Mouse (Mus musculus): Measurements from ENCODE around the gene Ppm1h.
A peak's percentile ranks its signal among the peaks of the same experiment; 100 is the strongest.
"Not testable (repeated sequence)": the region's sequence is repeated elsewhere in the genome, so short reads cannot be mapped to it uniquely, and the experiment has no call there.

The Ppm1h gene

DNA sequence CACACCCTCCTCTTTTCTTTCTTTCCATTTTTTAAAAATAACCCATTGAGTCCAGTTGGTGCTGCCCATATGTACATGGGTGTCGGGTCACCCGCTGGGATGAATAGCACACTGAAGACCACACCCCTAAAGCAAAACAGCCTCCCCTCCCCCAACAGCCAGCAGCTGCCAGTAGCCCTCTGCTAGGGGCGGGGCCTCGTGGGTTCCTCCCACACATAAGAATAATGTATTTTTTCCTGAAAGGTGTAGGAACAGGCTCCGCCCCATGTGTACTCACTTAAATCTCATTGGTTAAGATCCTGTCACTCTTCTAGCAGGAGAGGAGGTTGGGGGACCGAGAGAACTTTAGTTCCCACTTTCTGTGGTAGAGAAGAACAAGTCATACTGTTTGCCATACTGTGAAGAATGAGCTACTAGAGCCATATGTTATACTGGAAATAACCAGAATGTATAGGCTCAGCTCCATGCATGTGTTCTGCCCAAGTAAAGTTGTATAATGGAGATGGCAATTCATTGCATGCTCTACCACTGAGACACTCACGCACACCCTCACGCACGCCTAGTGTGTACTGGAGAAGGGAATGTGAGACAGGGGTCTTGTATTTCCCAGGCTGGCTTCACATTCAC lies 231.0 kb downstream of the Ppm1h start:
- DNase-seq, result no peak

DNA sequence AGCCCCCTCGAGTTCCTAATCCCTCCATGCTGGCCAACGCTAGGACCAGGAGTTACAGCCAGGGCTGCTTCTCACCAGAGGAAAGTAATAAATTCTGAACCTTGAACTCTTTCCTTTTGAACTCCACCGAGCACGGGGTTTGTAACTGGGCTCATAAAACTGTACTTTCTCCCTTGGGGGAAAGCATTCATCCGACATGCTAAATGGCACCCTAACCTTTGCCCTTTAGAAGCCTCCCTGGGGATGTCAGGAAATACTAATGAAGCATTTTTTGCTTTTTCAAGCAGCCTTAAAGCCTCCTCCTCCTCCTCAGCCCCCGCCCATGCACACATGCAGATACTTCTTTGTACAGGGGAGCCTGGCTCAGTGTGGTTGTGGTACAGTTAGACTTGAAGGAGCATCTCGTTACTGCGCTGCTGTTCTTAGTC lies 232.2 kb downstream of the Ppm1h start:
- DNase-seq, result no peak

DNA sequence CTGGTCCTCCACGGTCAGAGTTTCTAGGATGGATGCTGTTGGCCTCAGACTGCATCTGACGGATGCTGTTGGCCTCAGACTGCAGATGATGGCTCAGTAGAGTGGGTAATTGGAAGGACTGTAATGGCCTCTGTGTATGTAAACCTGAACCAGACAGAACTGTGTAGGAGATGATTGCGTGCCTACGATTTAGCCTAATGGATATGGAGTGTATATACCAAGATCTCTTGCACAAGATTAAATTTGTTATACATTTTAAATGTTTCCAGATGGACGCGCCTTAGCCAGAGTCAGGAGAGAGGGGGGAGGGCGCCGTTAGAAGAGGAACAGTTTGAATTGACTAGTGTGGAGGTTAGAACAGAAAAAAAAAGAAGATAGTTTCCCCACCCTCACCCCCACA lies 233.1 kb downstream of the Ppm1h start:
- no peak for DNase-seq

DNA sequence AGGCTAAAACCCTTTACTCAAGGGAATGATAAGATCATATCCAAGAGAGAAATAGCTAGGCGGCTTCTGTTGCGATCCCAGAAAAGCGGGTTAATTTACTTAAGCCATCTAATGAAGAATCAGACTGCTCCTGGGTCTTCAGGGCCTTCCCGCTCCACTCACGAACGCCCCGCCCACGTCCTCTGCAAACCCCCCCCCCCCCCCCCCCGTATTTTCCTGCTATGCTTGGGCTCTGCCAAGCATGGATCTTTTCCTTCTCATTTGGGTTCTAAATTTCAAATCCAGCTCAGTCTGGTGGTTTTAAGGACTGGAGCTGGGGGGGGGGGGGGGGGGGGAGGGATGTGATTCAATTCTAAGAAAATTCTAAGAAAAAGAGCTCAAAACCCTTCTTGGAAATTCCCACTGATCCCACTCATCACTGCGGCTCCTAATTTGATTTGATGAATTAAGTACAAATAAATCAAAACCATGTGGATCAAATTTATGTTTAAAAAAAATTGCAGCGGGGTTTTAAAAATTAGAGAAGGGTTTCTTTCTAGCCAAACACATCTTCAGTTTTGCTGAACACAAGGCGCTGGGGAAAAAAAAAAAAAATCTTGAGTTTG lies 233.6 kb downstream of the Ppm1h start:
- DNase-seq, result no peak

DNA sequence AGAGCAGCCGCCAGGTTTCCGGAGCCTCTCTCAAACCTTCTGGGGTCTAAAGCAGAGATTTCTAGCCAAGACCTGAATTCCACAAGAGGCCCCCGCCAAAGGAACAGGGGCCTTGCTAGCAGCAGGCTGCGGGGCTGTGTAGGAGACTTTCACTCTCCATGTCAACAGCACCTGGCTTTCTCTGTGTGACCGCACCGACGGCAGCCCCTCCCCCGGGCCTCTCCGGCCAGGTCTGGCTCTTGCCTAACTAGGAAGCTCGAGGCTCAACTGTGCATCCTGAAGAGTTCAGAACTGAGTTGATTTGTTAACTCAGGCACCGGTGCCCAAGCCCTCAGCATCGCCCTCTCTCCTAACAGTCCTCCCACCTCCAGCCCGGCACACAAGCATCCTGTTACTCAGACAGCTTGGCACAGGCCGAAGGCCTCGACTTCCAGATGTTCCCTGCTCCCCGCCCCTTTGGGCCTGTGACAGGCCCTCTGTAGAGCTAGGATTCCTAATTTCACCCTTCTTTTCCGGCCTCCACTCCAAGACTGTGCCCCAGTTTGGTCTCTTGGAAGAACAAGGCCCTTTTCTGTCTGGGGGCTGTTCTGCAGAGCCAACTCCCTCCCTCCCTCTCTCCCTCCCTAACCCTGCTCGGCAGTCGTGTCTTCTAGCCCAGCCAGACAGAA lies 234.3 kb downstream of the Ppm1h start:
- peak; percentile 32 for DNase-seq

DNA sequence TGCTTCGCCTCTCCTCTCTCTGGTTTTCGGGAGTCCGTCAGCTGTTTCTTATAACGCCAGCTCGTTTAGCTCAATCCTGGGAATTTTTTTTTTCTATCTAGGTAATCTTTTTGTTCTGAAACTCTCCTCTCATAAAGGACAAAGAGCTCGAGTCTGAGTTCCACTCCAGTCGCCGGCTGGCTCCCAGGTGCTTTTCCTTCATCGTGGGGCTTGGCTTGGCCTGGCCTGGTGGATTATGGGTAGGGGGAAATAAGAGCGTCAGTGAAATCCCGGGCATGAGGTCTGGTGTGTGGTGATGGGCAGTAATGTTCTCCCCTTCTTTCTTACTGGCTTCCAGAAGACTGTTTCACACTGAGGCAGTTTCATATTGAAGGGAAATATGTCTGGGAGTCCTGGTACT lies 234.8 kb downstream of the Ppm1h start:
- no peak for DNase-seq

DNA sequence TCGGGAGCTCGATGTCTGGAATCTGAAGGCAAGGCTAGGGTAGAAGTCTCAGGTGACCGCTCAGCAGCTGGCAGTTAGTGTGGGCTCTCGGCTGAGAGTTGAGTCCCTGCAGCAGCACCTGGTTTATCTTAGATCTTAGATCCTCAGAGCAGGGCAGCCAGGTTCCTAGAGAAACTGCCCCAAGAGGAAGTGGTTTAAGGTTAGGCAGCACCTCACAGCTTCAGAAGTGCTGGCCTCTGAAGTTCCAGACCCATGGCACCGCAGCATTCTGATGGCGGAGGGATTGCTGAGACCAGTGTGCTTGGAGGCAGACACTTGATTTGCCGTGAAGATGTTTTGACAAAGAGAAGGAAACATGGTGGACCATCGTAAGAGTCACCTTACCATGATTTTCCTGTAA lies 237.3 kb downstream of the Ppm1h start:
- peak; percentile 20 for DNase-seq

DNA sequence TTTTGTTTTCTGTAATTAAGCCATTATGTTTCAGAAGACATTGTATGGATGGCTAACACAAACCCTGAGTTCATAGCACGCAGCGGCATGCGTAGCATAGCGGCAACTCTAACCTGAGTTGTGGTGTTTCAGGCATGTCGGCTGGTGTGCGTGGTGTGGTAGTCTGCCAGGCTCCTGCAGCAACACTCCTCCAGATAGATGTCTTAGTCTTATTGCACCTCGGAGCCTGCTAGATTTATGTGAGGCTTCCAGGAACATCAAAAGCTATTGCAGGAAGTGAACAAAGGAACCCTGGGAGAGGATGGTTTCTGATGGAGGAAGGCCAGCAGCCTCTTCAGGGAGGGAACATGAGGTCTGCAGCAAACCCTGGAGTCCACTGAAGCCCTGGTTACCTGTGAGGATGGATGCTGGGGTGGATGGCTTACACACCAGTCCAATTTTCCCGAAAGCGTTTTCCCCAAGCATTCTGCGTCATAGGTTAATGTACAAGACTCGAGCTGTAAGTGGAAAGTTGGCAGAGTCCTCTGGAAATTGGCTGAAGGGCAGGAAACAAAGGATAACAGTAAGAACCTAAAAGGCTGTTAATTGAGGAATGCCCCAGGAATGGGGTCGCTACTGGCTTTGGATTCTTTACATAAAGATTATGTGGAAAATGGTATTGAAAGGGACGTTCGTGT lies 239.2 kb downstream of the Ppm1h start:
- no peak for DNase-seq

DNA sequence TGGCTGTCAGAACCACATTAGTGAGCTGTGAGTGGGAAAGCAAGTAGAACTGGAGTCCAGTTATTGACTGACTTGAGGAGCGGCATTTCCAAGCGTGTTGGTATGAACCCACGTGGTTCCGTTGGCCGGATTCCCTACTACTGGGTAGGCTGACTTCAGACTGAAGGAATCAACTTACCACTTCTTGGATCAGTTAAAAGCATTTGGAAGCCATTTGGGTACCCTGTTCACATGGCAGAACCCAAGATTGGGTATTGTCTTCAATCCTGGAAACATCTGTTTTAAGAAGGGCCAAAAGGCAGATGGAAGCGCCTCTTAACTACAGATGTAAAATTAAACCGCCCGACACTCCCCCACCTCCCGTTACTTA lies 239.7 kb downstream of the Ppm1h start:
- no peak for DNase-seq

DNA sequence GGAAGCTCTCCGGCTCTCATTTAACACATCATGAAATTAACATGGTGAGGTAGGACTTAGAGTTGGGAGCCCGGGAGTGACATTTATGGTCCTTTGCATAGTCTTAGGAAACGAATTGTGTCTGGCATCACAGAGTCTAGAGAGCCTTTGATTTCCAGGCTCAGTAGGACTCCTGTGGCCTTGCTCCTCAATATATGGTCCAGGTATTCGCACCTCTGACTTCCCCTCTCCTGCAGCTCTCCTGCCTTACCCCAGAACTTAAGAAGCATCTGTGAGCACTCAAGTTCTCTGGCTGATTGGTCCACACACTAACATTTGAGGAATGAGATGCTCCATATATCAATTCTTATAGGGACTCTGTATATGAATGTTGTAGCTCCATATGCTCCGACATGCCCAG lies 240.2 kb downstream of the Ppm1h start:
- no peak for DNase-seq

DNA sequence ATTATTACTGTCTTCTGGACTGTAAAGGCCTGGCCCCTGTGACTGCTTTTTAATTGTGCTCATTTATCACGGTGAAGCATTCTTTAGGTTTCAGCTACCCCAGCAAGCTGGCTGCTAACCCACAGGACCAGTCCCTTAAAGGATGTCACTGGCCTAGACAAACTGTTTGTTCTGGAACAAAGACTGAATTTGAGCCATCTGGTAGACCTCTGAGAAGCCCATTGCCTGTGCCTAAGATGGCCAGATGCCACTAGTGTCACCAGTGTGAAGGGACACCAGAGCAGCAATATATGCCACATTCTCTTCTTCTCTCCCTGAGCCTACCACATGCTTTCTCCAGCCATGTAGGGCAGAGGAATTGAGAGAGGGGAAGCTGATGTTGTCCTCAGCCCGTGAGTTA lies 240.9 kb downstream of the Ppm1h start:
- no peak for DNase-seq

DNA sequence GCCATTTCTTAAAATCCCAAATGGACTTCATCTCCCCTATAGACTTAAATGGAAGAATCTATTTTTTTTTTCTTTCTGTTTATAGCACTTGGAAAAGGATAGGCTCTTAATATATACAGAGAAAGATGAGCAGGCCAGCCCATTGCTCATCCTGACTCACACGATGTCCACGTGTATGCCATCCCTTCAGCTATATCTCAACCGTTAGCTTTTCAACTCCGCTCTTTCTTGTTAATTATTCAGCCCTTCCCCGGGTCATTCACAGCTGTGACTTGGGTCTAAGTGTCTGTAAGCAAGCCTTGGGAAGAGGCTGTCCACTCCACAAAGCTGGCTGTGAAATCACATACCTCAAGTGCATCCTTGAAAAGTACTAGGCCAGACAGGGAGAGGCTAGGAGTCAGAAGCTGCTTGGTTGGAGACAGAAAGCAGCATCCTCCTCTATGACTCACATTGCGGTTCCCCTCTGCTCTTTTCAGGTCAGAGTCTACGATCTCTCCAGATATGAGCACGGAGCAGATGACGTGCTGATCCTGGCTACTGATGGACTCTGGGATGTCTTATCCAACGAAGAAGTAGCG lies 241.7 kb downstream of the Ppm1h start:
- DNase-seq, result no peak

DNA sequence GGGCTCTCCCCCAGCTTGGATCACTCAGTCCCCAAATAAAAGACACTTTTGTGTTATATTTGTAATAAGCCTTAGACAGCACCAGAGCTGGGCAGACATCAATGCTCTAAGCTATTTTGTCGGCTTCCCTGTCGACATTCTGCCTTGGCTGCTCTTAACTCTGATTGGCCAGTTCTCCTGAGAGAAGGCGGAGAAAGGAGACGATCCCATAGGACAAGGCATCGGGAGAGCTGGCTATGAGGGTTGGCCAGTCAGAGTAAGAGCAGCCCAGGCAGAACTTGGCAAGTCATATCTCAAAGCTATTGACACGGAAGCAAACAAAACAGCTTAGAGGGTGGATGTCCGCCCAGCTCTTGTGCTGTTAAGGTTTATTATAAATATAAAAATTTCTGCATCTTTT lies 243.7 kb downstream of the Ppm1h start:
- no peak for DNase-seq

DNA sequence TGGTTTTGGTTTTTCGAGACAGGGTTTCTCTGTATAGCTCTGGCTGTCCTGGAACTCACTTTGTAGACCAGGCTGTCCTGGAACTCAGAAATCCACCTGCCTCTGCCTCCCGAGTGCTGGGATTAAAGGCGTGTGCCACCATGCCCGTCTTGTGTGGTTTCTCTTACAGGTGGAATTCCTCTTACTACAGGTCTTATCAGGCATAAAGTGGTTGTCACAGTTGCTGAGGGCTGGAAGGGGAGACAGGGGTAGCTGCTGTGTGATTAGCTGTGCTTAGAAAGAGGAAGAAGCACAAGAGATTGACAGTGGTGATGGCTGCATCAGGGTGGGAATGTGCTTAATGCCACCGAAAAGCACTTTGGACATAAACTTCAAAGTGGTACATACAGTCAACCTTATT lies 246.0 kb downstream of the Ppm1h start:
- not testable (repeated sequence) for DNase-seq

DNA sequence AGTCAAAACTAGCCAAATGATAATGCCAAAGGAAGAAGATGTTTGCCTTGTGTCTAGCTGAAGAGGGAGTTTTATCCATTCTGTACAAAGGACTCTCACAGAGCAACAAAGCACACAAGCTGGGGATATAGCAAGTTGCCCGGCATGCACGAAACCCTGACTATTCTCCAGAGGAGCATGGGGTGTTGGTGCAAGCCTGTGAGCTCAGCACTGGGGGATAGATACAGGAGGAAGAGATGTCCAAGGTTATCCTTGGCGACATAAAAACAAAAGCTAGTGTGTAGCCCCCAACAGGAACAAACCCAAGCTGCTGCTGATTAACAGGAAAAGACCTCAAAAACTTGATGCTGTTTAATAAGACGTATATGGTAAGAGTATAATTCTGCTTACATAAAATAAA lies 247.7 kb downstream of the Ppm1h start:
- no peak for DNase-seq

DNA sequence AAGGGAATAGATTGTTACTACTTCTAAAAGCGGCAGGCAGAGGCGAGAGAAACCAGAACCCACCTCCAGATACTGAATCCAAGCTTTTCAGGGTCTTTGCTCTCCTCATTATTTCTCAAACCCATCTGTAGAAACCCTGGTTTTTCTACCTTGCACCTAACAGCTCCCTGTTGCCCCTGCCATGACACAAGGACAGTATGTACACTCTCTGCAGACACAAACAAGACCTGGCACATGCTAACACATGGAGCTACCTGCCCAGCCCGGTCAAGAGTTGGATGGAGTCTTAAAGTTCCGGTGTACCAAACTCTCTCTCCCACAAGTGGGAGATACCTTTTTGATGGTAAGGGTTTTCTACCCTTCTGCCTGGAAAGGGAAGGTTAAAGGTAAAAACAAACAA lies 252.0 kb downstream of the Ppm1h start:
- no peak for DNase-seq

DNA sequence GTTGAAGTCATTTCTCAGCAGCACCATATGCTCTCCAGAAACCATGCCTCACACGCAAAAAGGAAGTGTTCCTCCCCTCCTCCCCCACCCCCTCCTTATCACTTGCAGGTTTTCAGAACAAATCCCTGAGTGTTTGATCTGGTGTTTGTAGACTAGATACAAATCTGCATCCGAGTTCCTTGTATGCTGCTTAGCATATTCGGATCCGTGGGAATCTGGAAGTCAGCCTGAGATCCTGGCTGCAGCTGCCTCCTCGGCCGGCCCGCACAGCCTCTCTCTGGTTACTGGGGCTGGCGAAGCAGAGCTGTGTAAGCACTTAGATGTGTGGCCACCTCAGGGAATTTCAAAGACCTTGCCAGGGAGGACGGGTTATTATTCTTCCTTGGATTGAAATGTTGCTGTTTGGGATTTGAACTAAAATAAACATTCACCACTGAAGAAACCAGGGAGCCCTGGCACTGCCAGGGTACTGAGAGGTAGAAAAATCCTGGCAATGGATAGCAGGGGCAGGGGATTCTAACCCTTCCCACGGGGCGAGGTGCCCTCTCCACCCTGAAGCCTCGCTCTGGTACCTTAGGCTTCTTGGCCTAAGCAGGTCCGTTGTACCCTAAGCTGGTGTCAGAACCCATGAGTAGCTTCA lies 252.8 kb downstream of the Ppm1h start:
- DNase-seq, result no peak

DNA sequence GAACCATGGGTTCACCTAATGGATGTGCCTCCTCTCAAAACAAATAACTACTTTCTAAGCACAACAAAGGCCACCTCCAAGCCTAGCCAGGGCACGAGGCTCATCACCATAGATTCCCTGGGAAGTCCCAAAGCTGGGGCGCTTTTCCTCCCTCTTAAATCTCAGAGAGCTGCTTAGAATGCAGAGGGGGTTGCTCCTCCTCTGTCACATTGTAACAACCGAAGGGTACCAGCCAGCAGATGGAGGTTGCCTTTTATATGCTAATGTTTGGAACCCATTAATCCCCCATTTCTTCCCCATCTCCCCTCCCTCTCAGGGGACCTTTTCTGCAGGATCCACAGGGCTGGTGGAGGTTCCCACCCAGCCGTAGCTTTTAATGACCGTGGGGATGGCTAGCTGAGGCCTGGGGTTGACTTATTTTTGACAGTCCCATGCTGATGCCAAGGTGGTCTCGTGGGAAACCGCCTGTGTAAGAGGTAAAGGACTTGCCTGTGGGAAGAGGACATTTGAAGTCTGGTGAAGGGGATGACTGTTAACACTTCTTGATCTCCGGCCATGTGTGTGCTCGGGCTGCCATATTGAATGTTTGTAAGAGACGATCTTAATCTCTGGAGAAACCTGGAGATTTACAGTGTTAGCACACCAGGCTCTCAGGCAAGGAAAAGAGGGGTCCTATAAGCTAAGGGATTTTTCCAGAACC lies 253.4 kb downstream of the Ppm1h start:
- no peak for DNase-seq

DNA sequence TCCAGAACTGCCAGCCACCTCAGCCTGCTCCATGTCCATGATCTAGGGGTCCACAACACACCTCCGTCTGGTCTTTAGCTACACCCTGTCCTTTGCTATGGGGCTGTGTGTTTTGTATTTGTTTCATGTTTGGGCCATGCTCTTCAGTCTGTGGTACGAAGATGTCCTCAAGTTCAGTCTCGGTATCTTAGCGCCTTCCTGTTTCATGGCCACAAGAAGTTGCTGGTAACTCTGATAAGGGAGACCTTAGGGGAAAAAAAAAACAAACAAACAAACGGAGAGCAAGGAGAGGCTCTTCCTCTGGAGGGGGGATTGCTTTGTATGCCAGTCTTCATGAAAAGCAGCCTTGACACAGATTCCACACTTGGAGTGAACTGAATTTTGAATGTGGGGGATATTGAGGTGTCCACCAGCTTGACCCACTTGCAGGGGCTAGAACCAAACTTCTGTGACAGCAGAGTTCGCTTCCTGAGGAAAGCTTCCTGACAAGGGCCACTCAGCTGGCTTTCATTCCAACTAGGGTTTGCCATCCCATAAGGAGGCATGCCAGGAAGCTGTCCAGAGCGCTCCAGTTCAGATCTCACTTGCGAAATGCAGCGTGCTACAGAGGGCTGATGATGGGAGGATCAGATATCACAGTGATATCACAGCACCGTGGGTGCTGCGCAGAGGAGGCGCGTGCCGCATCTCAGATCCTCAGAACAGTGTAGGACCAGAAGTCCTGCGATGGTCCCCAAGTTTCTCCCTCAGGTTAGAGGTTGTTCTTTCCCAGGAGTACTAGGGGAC lies 254.7 kb downstream of the Ppm1h start:
- DNase-seq, result no peak

DNA sequence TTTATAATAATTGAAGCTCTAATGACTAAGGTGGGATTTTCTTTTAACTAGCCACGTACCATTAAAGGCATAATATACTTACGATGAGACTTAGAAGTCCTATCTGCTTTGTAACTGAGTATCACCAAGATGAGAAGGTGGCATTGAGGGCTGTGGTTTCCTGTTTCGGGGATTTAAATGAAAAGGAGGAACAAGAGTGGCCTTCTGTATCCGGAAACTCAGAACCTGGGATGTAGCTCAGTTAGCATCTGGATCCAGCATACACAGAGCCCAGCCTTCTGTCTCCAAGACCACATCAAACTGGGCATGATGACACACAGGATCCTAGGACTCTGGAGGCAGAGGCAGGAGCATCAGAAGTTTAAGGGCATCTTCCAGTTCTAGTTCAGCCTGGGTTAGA lies 256.8 kb downstream of the Ppm1h start:
- not testable (repeated sequence) for DNase-seq

DNA sequence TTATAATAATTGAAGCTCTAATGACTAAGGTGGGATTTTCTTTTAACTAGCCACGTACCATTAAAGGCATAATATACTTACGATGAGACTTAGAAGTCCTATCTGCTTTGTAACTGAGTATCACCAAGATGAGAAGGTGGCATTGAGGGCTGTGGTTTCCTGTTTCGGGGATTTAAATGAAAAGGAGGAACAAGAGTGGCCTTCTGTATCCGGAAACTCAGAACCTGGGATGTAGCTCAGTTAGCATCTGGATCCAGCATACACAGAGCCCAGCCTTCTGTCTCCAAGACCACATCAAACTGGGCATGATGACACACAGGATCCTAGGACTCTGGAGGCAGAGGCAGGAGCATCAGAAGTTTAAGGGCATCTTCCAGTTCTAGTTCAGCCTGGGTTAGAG lies 258.8 kb downstream of the Ppm1h start:
- not testable (repeated sequence) for DNase-seq

DNA sequence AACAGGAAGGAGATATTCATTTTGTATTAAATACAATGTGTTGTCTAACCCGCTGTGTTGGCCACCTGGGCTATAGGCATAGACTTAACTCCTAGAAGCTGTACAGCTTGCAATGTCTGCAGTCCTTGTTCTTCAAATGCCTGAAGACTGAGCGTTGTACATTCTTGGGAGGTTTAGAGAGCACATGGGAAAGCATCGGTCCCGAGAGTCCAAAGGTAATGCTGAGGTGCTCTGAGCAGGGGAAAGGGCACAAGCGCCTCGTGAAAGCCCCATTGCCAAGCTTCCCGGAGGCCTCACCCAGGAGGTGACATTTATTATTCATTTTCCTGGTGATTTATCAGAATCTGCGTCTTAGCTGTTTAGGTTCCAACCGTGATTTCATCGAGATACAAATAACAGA lies 261.0 kb downstream of the Ppm1h start:
- no peak for DNase-seq
